Mouse (Mus musculus): Measurements from ENCODE around the gene Plekhg5. TPM values are rescaled to one million over a fixed set of nuclear protein-coding genes. Genes with fewer than 3 reads are reported as not detected.

Plekhg5 gene
- polyA plus RNA-seq, 1 experiment = 3.0 TPM

DNA sequence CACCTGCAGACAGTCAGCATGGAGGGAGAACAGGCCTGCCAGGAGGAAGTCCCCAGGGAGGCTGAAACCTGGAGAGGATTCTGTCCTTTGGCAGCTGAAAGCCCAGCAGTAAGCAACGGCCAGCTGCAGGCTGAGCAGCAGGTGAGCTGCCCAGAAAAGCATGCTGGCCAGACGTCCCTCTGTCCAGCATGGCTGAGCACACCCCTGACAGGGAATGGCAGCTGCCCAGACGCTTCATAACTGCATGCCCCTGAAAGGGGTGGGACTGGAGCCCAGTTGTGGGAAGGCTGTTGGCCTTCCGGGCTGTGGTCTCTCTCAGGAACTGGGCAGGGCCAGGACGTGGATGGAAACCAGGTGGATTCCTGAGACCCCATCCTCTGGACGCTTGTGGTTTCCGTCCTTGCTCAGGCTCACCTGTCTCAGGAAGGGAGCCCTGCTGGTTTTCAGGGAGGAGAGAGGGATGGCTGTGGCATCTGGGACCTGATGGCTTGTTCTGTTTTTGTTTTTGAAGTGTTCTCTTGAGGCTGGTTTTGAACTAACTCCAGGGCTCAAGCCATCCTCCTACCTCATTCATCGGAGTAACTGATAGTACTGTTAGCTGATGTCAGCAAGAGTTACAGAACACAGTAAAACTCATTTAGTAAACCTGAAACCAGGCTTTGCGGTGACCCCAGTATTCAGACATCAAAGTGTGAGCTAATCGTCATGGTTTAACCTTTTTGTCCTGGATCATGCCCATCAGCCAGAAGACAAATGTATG lies 33.9 kb upstream of the Plekhg5 start, which contains the start of gene Tas1r1:
Gene Tas1r1, minus strand, starts transcription at position 344 of the 760 bp plus-strand sequence.
- peak within 1 kb of the TSS; percentile 96 for H3K4me3 ChIP-seq (ENCODE audit: insufficient read depth, low read length)
- TF ChIP-seq POLR2A (IDR thresholded peaks at IDR 0.05; ENCODE audit: borderline replicate concordance, low read depth, low read length) (no peak), CTCF (IDR thresholded peaks at IDR 0.05; ENCODE audit: low read depth, low read length) (no peak)
- H3K4me1 ChIP-seq (ENCODE audit: control insufficient read depth, insufficient read depth, low read length) = peaks cover 3% of the 10 kb centered on the region; the same call in 1 of the 2 replicates
- no peak within 1 kb of the TSS for H3K27ac ChIP-seq (ENCODE audit: insufficient read depth, low read depth, low read length)

DNA sequence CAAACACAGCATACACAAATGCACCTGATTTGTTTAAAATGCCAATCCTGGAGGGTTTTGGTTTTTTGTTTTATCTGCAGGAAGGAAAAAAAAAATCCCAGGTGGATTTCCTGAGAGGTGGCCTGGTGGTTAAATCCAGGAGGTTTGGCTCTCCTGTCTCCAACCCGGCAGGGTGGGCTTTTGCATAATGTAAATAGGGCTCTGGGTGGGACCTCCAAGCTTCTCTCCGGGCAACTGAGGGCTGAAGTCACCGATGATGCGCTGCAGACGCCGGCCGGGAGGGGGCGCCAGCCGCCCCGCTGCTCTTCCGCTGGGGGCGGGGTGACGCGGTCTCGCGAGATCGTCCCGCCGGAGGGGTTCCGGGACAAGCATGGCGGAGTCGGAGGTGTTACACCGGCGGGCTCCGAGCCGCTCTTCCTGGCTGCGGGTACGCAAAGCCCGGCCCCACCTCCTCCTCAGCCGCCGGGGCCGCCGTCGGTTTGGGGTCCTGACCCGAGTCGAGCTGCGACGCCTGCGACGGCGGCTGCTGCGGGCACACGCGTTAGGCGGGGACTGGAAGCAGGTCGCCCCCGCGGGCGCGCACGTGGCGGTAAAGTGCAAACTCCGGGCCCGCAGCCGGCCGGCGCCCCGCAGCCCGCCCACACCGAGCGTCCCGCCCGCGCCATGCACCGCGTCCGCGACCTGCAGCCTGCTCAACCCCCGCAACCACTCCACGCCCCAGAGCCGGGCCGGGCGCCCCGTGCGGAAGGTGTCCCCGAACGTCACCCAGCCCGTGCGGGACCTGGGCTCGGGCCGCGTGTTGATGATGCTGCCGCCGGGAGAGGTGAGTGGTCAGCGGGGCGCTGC lies 33.1 kb upstream of the Plekhg5 start, which contains the start of gene Nol9:
Gene Nol9, plus strand, starts transcription at position 337 of the 846 bp plus-strand sequence.
- peak; percentile 69 for TF ChIP-seq CTCF (IDR thresholded peaks at IDR 0.05; ENCODE audit: low read depth, low read length)
- no peak for TF ChIP-seq POLR2A (IDR thresholded peaks at IDR 0.05; ENCODE audit: borderline replicate concordance, low read depth, low read length)
- Histone ChIP-seq H3K4me3 (ENCODE audit: insufficient read depth, low read length) (peak within 1 kb of the TSS; percentile 96), H3K27ac (ENCODE audit: insufficient read depth, low read depth, low read length) (no peak within 1 kb of the TSS), H3K4me1 (ENCODE audit: control insufficient read depth, insufficient read depth, low read length) (peaks cover 3% of the 10 kb centered on the region; the same call in 1 of the 2 replicates)

DNA sequence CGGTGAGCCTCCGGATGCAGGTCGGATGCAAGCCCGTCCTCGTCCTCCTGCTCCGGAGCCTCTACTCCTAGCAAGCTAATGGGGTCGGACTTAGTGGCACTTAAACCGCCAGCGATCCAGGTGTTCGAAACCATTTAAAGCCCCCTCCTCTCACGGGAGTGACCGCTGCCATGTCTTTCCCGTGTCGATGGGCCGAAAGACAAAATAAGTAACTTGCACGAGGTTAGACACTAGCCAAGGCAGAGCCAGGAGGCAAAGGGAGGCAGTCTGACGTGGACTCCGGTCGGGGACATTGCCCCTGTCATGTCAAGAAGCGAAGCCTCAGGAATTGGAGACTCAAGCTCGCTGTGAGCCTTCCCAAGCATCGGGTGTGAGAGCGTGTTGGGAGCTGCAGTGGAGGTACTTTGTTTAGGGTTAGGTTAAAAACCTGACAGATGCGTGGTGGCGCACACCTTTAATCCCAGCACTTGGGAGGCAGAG lies 32.4 kb upstream of the Plekhg5 start:
- no peak for TF ChIP-seq CTCF (IDR thresholded peaks at IDR 0.05; ENCODE audit: low read depth, low read length)
- no peak for TF ChIP-seq POLR2A (IDR thresholded peaks at IDR 0.05; ENCODE audit: borderline replicate concordance, low read depth, low read length)
- Histone ChIP-seq H3K4me1 (ENCODE audit: control insufficient read depth, insufficient read depth, low read length) (peaks cover 3% of the 10 kb centered on the region; the same call in 1 of the 2 replicates), H3K27ac (ENCODE audit: insufficient read depth, low read depth, low read length) (no peak overlapping the region), H3K4me3 (ENCODE audit: insufficient read depth, low read length) (peak overlapping the region; percentile 96)

DNA sequence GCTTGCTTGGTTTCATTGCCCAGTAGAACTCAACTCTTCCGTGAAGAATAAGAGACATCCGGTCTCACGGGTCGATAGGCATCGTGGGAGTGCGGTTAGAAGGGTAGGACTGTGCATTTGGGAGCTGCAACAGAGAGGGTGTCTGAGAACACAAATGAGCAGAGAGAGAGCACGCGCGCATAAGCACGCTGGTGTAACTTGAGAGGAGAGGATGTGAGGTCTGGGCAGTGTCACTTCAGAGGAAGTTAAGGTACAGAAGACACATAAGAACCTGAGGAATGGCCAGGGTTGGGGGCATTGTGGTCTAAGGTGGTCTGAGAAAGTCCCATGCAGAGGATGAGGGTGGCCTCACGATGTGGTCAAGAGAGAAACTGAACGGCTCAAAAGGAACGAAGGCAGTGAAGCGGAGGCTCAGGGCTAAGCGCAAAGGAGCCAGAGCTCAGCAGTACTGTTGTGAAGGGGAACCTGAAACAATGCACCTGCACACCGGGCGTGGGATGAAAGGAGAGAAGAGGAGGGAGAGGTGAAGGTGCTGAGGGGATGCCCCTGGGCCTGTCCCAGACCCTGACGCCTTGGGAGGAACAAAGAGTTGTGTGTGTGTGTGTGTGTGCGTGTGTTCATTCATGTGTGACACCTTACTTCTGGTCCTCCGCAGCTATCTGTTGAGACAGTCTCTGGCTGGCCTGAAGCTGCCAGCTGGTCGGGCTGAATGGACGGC lies 30.2 kb upstream of the Plekhg5 start:
- Histone ChIP-seq H3K4me1 (ENCODE audit: control insufficient read depth, insufficient read depth, low read length) (peaks cover 3% of the 10 kb centered on the region; the same call in 1 of the 2 replicates), H3K27ac (ENCODE audit: insufficient read depth, low read depth, low read length) (no peak overlapping the region), H3K4me3 (ENCODE audit: insufficient read depth, low read length) (no peak overlapping the region)
- no peak for TF ChIP-seq CTCF (IDR thresholded peaks at IDR 0.05; ENCODE audit: low read depth, low read length)
- TF ChIP-seq POLR2A (IDR thresholded peaks at IDR 0.05; ENCODE audit: borderline replicate concordance, low read depth, low read length) = no peak

DNA sequence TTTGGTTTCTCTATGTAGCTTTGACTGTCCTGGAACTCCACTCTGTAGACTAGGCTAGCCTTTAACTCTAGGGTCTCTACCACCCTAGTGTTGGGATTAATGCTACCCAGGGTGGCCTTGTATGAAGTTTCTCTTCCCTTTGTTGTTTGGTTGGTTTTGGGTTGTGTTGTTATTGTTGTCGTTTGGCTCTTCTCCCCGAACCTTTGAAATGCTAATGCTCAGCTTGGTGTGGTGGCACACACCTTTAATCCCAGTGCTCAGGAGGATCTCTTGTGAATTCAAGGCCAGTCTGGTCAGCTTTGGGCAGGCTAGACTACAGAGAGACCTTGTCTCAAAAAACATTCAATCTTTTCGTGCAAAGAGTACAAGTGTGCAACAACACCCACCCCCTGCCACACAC lies 29.1 kb upstream of the Plekhg5 start:
- Histone ChIP-seq H3K4me3 (ENCODE audit: insufficient read depth, low read length) (no peak overlapping the region), H3K27ac (ENCODE audit: insufficient read depth, low read depth, low read length) (no peak overlapping the region), H3K4me1 (ENCODE audit: control insufficient read depth, insufficient read depth, low read length) (peaks cover 3% of the 10 kb centered on the region; the same call in 1 of the 2 replicates)
- no peak for TF ChIP-seq POLR2A (IDR thresholded peaks at IDR 0.05; ENCODE audit: borderline replicate concordance, low read depth, low read length)
- no peak for TF ChIP-seq CTCF (IDR thresholded peaks at IDR 0.05; ENCODE audit: low read depth, low read length)

DNA sequence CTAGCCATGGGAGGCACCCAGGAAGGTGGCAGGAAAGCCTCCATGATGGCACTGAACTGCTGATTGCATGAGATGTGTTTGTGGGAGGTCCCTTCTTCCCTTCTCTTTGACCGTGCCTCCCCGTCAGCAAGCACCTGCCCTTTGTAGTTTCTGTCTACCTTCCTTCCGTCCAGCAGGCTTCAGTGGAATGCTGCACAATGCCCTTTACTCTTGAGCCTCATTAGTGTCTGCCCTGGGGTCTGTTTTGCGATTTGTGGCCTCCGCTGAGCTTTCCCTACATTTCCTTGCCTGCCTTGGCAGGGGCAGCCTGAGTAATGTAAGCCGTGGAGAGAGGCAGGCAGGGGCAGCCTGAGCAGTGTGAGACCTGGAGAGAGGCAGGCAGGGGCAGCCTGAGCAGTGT lies 27.7 kb upstream of the Plekhg5 start:
- TF ChIP-seq CTCF (IDR thresholded peaks at IDR 0.05; ENCODE audit: low read depth, low read length) = no peak
- no peak for TF ChIP-seq POLR2A (IDR thresholded peaks at IDR 0.05; ENCODE audit: borderline replicate concordance, low read depth, low read length)
- H3K27ac ChIP-seq (ENCODE audit: insufficient read depth, low read depth, low read length) = no peak overlapping the region

DNA sequence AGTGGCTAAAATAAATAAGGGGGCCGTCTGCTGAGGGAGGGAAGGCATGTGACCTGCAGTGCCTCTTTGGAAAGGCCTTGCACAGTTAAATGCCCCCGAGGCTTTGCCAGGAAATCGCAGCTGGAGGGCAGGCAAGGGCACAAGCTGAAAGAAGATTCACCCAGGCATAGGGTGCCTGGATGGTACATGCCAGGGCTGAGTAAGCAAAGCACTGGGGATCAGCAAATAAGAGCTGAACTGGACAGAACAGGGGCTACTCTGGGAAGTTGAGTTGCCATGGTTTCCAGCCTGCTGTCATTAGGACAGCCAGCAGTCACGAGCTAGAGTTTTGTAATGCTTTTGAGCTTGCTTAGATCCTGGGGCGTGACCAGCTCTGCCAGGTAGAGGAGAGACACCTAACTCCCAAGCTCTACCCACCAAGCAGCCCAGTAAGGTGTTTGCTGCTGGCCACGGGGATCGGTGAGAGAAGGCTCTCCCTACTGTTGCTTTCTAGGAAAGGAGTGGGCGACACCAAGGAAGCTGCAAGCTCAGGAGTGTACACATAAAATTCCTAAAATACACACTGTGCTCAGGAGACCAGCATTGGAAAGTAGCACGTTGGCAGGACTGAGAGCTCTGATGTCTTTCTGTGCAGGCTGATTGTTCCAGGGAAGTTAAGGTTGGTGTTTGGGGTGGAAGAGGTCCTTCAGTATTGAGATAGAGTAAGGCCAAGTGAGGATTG lies 9.7 kb upstream of the Plekhg5 start:
- Histone ChIP-seq H3K4me3 (ENCODE audit: insufficient read depth, low read length) (no peak overlapping the region), H3K4me1 (ENCODE audit: control insufficient read depth, insufficient read depth, low read length) (peaks cover 8% of the 10 kb centered on the region; the same call in 1 of the 2 replicates), H3K27ac (ENCODE audit: insufficient read depth, low read depth, low read length) (peak overlapping the region; percentile 19; the same call in 1 of the 2 replicates)
- TF ChIP-seq CTCF (IDR thresholded peaks at IDR 0.05; ENCODE audit: low read depth, low read length) (no peak), POLR2A (IDR thresholded peaks at IDR 0.05; ENCODE audit: borderline replicate concordance, low read depth, low read length) (no peak)

More for the DNA sequence above, 27.7 kb upstream of the Plekhg5 start:
- peaks cover 3% of the 10 kb centered on the region; the same call in 1 of the 2 replicates for H3K4me1 ChIP-seq (ENCODE audit: control insufficient read depth, insufficient read depth, low read length)
- H3K4me3 ChIP-seq (ENCODE audit: insufficient read depth, low read length) = no peak overlapping the region

DNA sequence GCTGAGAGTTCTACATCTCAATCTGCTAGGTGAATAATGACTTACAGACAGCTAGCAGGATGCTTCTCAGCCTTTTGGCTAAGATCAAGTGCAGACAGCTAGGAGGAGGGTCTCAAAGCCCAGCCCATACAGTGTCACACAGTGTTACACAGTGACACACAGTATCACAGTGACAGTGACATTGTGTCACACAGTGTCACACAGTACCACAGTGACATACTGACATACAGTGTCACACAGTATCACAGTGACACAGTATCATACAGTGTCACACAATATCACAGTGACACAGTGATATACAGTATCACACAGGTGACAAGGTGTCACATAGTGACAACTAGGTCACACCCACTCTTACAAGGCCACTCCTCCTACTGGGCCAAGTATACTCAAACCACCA lies 5.0 kb upstream of the Plekhg5 start:
- Histone ChIP-seq H3K4me1 (ENCODE audit: control insufficient read depth, insufficient read depth, low read length) (peaks cover 5% of the 10 kb centered on the region), H3K4me3 (ENCODE audit: insufficient read depth, low read length) (no peak overlapping the region), H3K27ac (ENCODE audit: insufficient read depth, low read depth, low read length) (no peak overlapping the region)
- TF ChIP-seq CTCF (IDR thresholded peaks at IDR 0.05; ENCODE audit: low read depth, low read length) = no peak
- no peak for TF ChIP-seq POLR2A (IDR thresholded peaks at IDR 0.05; ENCODE audit: borderline replicate concordance, low read depth, low read length)
